Mouse (Mus musculus) stomach, embryonic 16.5 days (tissue): ENCODE measurements around the gene Acod1. TPM values are rescaled to one million over a fixed set of nuclear protein-coding genes. Genes with fewer than 3 reads are reported as not detected.
A peak's percentile ranks its signal among the peaks of the same experiment; 100 is the strongest.

Source experiments
- ATAC-seq: fragments of 200-750 bp; cut with Nextera tagmentation; 2 replicates; pipeline ENCODE4 v1.8.0; 2017; ENCODE audit warnings: moderate number of reproducible peaks, moderate TSS enrichment; ENCODE audit not compliant: insufficient read depth, low FRiP score
- H3K27ac ChIP-seq: fragments of 300-500 bp; sonication (generic); 2 replicates; pipeline ENCODE4 v1.5.1; 2014; ENCODE audit warnings: low read length
- H3K27me3 ChIP-seq: fragments of 300-500 bp; sonication (generic); 2 replicates; pipeline ENCODE4 v1.6.1; 2014; ENCODE audit warnings: low read length, control low read depth, mixed read lengths; ENCODE audit not compliant: control insufficient read depth, insufficient read depth
- H3K36me3 ChIP-seq: fragments of 300-500 bp; sonication (generic); 2 replicates; pipeline ENCODE4 v1.6.1; 2014; ENCODE audit warnings: low read length; ENCODE audit not compliant: control insufficient read depth, insufficient read depth
- H3K4me1 ChIP-seq: fragments of 300-500 bp; sonication (generic); 2 replicates; pipeline ENCODE4 v1.6.1; 2014; ENCODE audit warnings: low read length, control low read depth, mixed read lengths; ENCODE audit not compliant: control insufficient read depth, insufficient read depth
- H3K4me2 ChIP-seq: fragments of 300-500 bp; sonication (generic); 2 replicates; pipeline ENCODE4 v1.6.1; 2014; ENCODE audit warnings: low read depth, low read length, mixed read lengths
- H3K4me3 ChIP-seq: fragments of 300-500 bp; sonication (generic); replicated peaks from 2 replicates; pipeline ENCODE4 v1.5.1; 2014; ENCODE audit warnings: mild to moderate bottlenecking, low read length
- H3K9ac ChIP-seq: fragments of 300-500 bp; sonication (generic); 2 replicates; pipeline ENCODE4 v1.6.1; 2014; ENCODE audit warnings: low read length
- H3K9me3 ChIP-seq: fragments of 300-500 bp; sonication (generic); replicated peaks from 2 replicates; pipeline ENCODE4 v1.6.1; 2016; ENCODE audit warnings: low read length, control low read depth; ENCODE audit not compliant: control insufficient read depth
- WGBS: fragments of 180-500 bp; shearing (Covaris S2); extraction: QIAGEN DNeasy Blood & Tissue Kit; methylation state at CpG from one replicate; pipeline ENCODE4 v1.1.7; 2014; 5-methylcytosine and 5-hydroxymethylcytosine counted together
- polyA plus RNA-seq: library from polyadenylated mRNA; unstranded; fragments of >200 nt; fragmentation: Nextera tagmentation; extraction: Ambion mirVana; gene quantifications from 2 replicates; pipeline ENCODE4 v1.2.1, GENCODE M21; 2015

Gene Acod1
- polyA plus RNA-seq, 1 experiment from 2014 or later = 0.08 TPM

GRCm38 (mm10) chr14:103095036-103095435, 48.3 kb downstream of the Acod1 start:
- no peaks in the 10 kb centered on the region for H3K27me3 ChIP-seq
- no peak overlapping the region for H3K9ac ChIP-seq
- no peak overlapping the region for H3K27ac ChIP-seq
- H3K4me2 ChIP-seq = no peak overlapping the region
- peaks cover 18% of the 10 kb centered on the region for H3K4me1 ChIP-seq
- no peaks in the 10 kb centered on the region for H3K9me3 ChIP-seq
- ATAC-seq = no peak
- H3K4me3 ChIP-seq = no peak overlapping the region
- 0 out of 2 replicates have a peak, but pooled peaks cover 5% of the 10 kb centered on the region for H3K36me3 ChIP-seq
- WGBS = 86% methylated on average over 8 of the region's 8 CpGs

DNA sequence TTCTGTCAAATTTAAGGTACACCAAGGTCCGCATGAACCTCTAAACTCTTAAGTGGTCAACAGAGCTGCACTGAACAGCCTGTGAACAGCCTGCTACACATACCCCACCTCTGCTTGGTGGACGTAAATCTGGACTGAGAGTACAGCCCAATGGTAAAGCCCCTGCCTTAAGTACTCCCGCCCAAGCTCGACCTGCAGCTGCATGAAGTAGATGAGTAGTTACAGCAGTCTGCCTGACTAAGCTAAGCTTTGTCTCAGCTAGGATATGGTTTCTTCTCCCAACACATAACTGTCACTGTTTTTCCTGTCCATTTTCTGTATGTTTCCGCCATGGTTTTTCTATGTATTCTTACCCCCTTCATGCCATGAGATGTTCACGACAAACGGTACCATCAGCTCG, 49.0 kb downstream of the Acod1 start:
- H3K27ac ChIP-seq = no peak overlapping the region
- no peak overlapping the region for H3K9ac ChIP-seq
- no peaks in the 10 kb centered on the region for H3K9me3 ChIP-seq
- no peak overlapping the region for H3K4me2 ChIP-seq
- no peaks in the 10 kb centered on the region for H3K27me3 ChIP-seq
- H3K36me3 ChIP-seq = 0 out of 2 replicates have a peak, but pooled peaks cover 5% of the 10 kb centered on the region
- no peak overlapping the region for H3K4me3 ChIP-seq
- peaks cover 18% of the 10 kb centered on the region for H3K4me1 ChIP-seq
- no peak for ATAC-seq
- 90% methylated on average over 8 of the region's 8 CpGs for WGBS

GRCm38 (mm10) chr14:103096621-103097020, 49.8 kb downstream of the Acod1 start:
- H3K4me1 ChIP-seq = peaks cover 20% of the 10 kb centered on the region
- no peak overlapping the region for H3K4me2 ChIP-seq
- ATAC-seq = no peak

GRCm38 (mm10) chr14:103098213-103098586, 51.4 kb downstream of the Acod1 start:
- H3K9ac ChIP-seq = peak overlapping the region; percentile 100
- H3K36me3 ChIP-seq = 0 out of 2 replicates have a peak, but pooled peaks cover 5% of the 10 kb centered on the region
- H3K4me2 ChIP-seq = peak overlapping the region; percentile 56
- WGBS = under 1% methylated on average over 2 of the region's 2 CpGs
- ATAC-seq = no peak
- H3K27me3 ChIP-seq = no peaks in the 10 kb centered on the region
- H3K4me3 ChIP-seq = peak overlapping the region; percentile 87
- H3K4me1 ChIP-seq = peaks cover 23% of the 10 kb centered on the region; the same call in 1 of the 2 replicates
- no peaks in the 10 kb centered on the region for H3K9me3 ChIP-seq
- peak overlapping the region; percentile 99 for H3K27ac ChIP-seq

More at GRCm38 (mm10) chr14:103096621-103097020, 49.8 kb downstream of the Acod1 start:
- Histone ChIP-seq H3K27ac (no peak overlapping the region), H3K9me3 (no peaks in the 10 kb centered on the region), H3K4me3 (no peak overlapping the region), H3K36me3 (0 out of 2 replicates have a peak, but pooled peaks cover 5% of the 10 kb centered on the region), H3K27me3 (no peaks in the 10 kb centered on the region), H3K9ac (no peak overlapping the region)
- WGBS = 73% methylated on average over 6 of the region's 6 CpGs

GRCm38 (mm10) chr14:103098587-103099235, 51.9 kb downstream of the Acod1 start:
- Histone ChIP-seq H3K36me3 (0 out of 2 replicates have a peak, but pooled peaks cover 5% of the 10 kb centered on the region), H3K4me1 (peaks cover 23% of the 10 kb centered on the region; the same call in 1 of the 2 replicates), H3K4me2 (peak overlapping the region; percentile 60), H3K9ac (peak overlapping the region; percentile 100), H3K4me3 (peak overlapping the region; percentile 87), H3K27ac (peak overlapping the region; percentile 99), H3K9me3 (no peaks in the 10 kb centered on the region), H3K27me3 (no peaks in the 10 kb centered on the region)
- ATAC-seq = peak; percentile 86
- WGBS = 0% methylated on average over 61 of the region's 86 CpGs

DNA sequence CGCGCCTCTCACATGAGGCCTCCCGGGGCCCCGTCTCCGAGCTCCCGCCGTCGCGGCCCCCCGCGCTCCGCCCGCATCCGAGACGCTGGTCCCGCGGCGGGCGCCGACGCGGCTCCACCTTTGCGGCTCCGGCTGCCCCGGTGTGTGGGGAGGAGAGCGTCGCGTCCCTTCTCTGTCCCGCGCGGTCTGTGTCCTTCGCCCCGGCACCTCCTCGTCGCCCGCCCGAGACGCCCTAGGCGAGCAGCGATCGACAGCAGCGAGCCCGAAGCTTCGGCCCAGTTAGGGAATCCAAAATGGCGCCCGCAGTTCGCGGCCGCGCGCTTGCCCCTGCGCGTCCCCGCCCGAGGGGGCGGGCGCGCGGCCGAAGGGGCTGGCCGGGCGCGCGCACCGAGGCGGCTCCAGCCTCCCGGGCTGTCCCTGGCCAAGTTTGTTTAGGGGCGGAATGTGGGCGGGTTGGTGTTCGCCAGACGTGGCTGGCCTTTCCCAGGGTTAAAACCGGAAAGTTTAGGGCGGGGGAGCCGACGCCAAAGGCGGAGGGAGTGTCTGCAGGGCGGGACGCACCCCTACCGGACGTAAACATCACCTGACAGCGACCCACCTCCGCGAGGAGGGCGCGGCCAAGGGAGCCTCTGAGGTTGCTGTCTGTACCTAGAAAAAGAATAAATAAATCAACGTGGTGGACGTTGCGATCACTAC, 52.6 kb downstream of the Acod1 start, which contains the start of gene Fbxl3:
Fbxl3 (minus strand) TSS at position 329 of the 696 bp plus-strand sequence.
- peak; percentile 94 for ATAC-seq
- 0% methylated on average over 73 of the region's 88 CpGs for WGBS

DNA sequence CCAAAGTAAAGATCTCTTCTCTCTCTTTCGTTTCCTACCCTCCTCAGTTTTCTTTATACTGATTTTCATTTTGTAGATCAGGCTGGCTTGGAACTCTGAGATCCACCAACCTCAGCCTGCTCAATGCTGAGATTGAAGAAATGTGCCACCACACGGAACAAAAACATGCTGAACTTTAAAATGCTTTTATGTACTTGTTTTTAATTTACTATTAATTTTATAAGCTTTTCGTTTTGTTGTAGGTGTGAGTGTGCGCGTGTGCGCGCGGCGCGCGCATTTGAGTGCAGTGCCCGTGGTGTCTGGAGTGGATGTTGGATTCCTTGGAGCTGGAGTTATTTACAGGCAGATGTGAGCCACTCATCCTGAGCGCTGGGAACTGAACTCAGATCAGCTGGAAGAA, 53.5 kb downstream of the Acod1 start:
- Histone ChIP-seq H3K4me2 (no peak overlapping the region), H3K4me1 (peaks cover 23% of the 10 kb centered on the region; the same call in 1 of the 2 replicates), H3K27ac (peak overlapping the region; percentile 57), H3K9me3 (no peaks in the 10 kb centered on the region), H3K27me3 (no peaks in the 10 kb centered on the region), H3K9ac (no peak overlapping the region), H3K36me3 (0 out of 2 replicates have a peak, but pooled peaks cover 1% of the 10 kb centered on the region), H3K4me3 (no peak overlapping the region)
- 74% methylated on average over 13 of the region's 13 CpGs for WGBS
- ATAC-seq = no peak

More for the DNA sequence above, 52.6 kb downstream of the Acod1 start, which contains the start of gene Fbxl3:
- Histone ChIP-seq H3K27me3 (no peaks in the 10 kb centered on the region), H3K9ac (peak within 1 kb of the TSS; percentile 100), H3K9me3 (no peaks in the 10 kb centered on the region), H3K4me1 (peaks cover 23% of the 10 kb centered on the region; the same call in 1 of the 2 replicates), H3K4me3 (peak within 1 kb of the TSS; percentile 87), H3K4me2 (peak within 1 kb of the TSS; percentile 60), H3K36me3 (0 out of 2 replicates have a peak, but pooled peaks cover 5% of the 10 kb centered on the region), H3K27ac (peak within 1 kb of the TSS; percentile 99)

DNA sequence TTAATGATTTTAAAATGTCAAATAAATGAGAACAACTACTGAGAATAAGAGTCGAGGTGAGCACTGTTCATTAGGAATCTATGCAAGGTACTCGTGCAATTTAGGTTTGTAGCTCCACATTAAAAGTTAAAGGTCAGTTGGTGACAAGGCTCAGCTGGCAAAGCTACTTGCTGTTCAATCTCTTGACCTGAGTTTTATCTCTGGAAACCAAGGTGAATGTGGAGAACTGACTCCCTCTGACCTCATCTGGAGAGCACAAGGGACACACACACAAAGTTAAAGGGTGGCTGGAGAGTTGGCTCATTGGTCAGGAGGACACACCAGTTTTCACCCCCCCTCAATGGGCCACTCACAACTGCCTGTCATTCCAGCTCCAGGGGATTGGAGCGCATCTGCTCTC, 54.4 kb downstream of the Acod1 start:
- Histone ChIP-seq H3K9me3 (no peaks in the 10 kb centered on the region), H3K36me3 (no peaks in the 10 kb centered on the region), H3K4me1 (peaks cover 22% of the 10 kb centered on the region; the same call in 1 of the 2 replicates), H3K27ac (no peak overlapping the region; the same call in 1 of the 2 replicates), H3K27me3 (no peaks in the 10 kb centered on the region), H3K9ac (no peak overlapping the region), H3K4me2 (no peak overlapping the region), H3K4me3 (no peak overlapping the region)
- ATAC-seq = no peak
- 56% methylated on average over 3 of the region's 3 CpGs for WGBS

- Histone ChIP-seq H3K4me3 (no peak overlapping the region), H3K4me1 (peaks cover 16% of the 10 kb centered on the region; the same call in 1 of the 2 replicates), H3K36me3 (no peaks in the 10 kb centered on the region), H3K9me3 (no peaks in the 10 kb centered on the region), H3K27me3 (no peaks in the 10 kb centered on the region), H3K9ac (no peak overlapping the region), H3K27ac (peak overlapping the region; percentile 38), H3K4me2 (no peak overlapping the region)
- WGBS = 43% methylated on average over 6 of the region's 6 CpGs
- ATAC-seq = no peak
These were observed 55.5 kb downstream of the Acod1 start for GRCm38 (mm10) chr14:103102246-103102645.
